Mouse (Mus musculus): ENCODE data around the gene Coq10a. TPM values are rescaled to one million over a fixed set of nuclear protein-coding genes. Genes with fewer than 3 reads are reported as not detected.

Coq10a gene
- polyA plus RNA-seq, 2 experiments, result 4.7 to 7.7 TPM

GRCm38 (mm10) chr10:128376099-128376454, 7.3 kb upstream of the Coq10a start:
- TF ChIP-seq CTCF (IDR thresholded peaks at IDR 0.05; ENCODE audit: low read depth) (no peak), EP300 (IDR thresholded peaks at IDR 0.05; ENCODE audit: low read depth) (no peak)
- DNase-seq (ENCODE audit: low read depth in 3 of 3, low spot score in 3 of 3) (no peak), ATAC-seq (ENCODE audit: insufficient read depth) (no peak)
- 49% methylated on average over 4 of the region's 4 CpGs for WGBS (ENCODE audit: insufficient replicate concordance)
- H3K27me3 ChIP-seq (ENCODE audit: control insufficient read depth, insufficient read depth, low read length), result no peaks in the 10 kb centered on the region
- peak overlapping the region; percentile 34 for H3K27ac ChIP-seq
- H3K36me3 ChIP-seq (replicated peaks; ENCODE audit: control insufficient read depth, insufficient read depth, low read depth), result no peaks in the 10 kb centered on the region; the same call in 1 of the 2 replicates
- peak overlapping the region; percentile 89 for H3K9ac ChIP-seq (replicated peaks)
- peaks cover 5 to 25% of the 10 kb centered on the region in 2 experiments; a peak in 3 of 4 replicates for H3K4me1 ChIP-seq (replicated peaks; ENCODE audit: control insufficient read depth in 2 of 2, insufficient read depth in 2 of 2, low read length in 1 of 2)
- H3K4me2 ChIP-seq (ENCODE audit: low read depth), result peak overlapping the region; percentile 92
- peak overlapping the region; percentile 62 to 65; a peak in 2 of 4 replicates for H3K4me3 ChIP-seq (ENCODE audit: insufficient read depth in 1 of 2, low read depth in 2 of 2, low read length in 2 of 2)
- no peaks in the 10 kb centered on the region for H3K9me3 ChIP-seq (ENCODE audit: control insufficient read depth, low read length)

- H3K9me3 ChIP-seq (ENCODE audit: control insufficient read depth, low read length), result no peaks in the 10 kb centered on the region
- ATAC-seq (ENCODE audit: insufficient read depth) (no peak), DNase-seq (ENCODE audit: low read depth in 3 of 3, low spot score in 3 of 3) (no peak)
- no peak overlapping the region for H3K9ac ChIP-seq (replicated peaks)
- peaks cover 11 to 29% of the 10 kb centered on the region in 2 experiments for H3K4me1 ChIP-seq (replicated peaks; ENCODE audit: control insufficient read depth in 2 of 2, insufficient read depth in 2 of 2, low read length in 1 of 2)
- no peak overlapping the region for H3K27ac ChIP-seq
- 77% methylated on average over 6 of the region's 6 CpGs for WGBS (ENCODE audit: insufficient replicate concordance)
- no peak overlapping the region for H3K4me2 ChIP-seq (ENCODE audit: low read depth)
- no peaks in the 10 kb centered on the region for H3K27me3 ChIP-seq (ENCODE audit: control insufficient read depth, insufficient read depth, low read length)
- TF ChIP-seq CTCF (IDR thresholded peaks at IDR 0.05; ENCODE audit: low read depth) (peak; percentile 68), EP300 (IDR thresholded peaks at IDR 0.05; ENCODE audit: low read depth) (no peak)
- no peak overlapping the region for H3K4me3 ChIP-seq (ENCODE audit: insufficient read depth in 1 of 2, low read depth in 2 of 2, low read length in 2 of 2)
- no peaks in the 10 kb centered on the region for H3K36me3 ChIP-seq (replicated peaks; ENCODE audit: control insufficient read depth, insufficient read depth, low read depth)
Measured at GRCm38 (mm10) chr10:128374393-128374792, 5.6 kb upstream of the Coq10a start.

GRCm38 (mm10) chr10:128372989-128373748, 4.4 kb upstream of the Coq10a start:
- no peak overlapping the region; the same call in none of the 2 replicates for H3K9ac ChIP-seq (replicated peaks)
- H3K4me1 ChIP-seq (replicated peaks; ENCODE audit: control insufficient read depth in 2 of 2, insufficient read depth in 2 of 2, low read length in 1 of 2), result peaks cover 14 to 28% of the 10 kb centered on the region in 2 experiments
- H3K27ac ChIP-seq, result no peak overlapping the region; the same call in 1 of the 2 replicates
- H3K27me3 ChIP-seq (ENCODE audit: control insufficient read depth, insufficient read depth, low read length), result no peaks in the 10 kb centered on the region
- no peak overlapping the region for H3K4me3 ChIP-seq (ENCODE audit: insufficient read depth in 1 of 2, low read depth in 2 of 2, low read length in 2 of 2)
- H3K36me3 ChIP-seq (replicated peaks; ENCODE audit: control insufficient read depth, insufficient read depth, low read depth), result no peaks in the 10 kb centered on the region
- TF ChIP-seq CTCF (IDR thresholded peaks at IDR 0.05; ENCODE audit: low read depth) (0 out of 2 replicates have a peak, but pooled peaks have one; percentile 5), EP300 (IDR thresholded peaks at IDR 0.05; ENCODE audit: low read depth) (no peak)
- H3K9me3 ChIP-seq (ENCODE audit: control insufficient read depth, low read length), result no peaks in the 10 kb centered on the region
- WGBS (ENCODE audit: insufficient replicate concordance), result 46% methylated on average over 6 of the region's 6 CpGs
- no peak for DNase-seq (ENCODE audit: low read depth in 3 of 3, low spot score in 3 of 3)
- no peak for ATAC-seq (ENCODE audit: insufficient read depth)
- H3K4me2 ChIP-seq (ENCODE audit: low read depth), result no peak overlapping the region

GRCm38 (mm10) chr10:128372142-128372541, 3.3 kb upstream of the Coq10a start:
- no peak for DNase-seq (ENCODE audit: low read depth in 3 of 3, low spot score in 3 of 3)
- H3K4me3 ChIP-seq (ENCODE audit: insufficient read depth in 1 of 2, low read depth in 2 of 2, low read length in 2 of 2), result no peak overlapping the region
- no peak overlapping the region for H3K27ac ChIP-seq
- ATAC-seq (ENCODE audit: insufficient read depth), result no peak
- no peak overlapping the region for H3K9ac ChIP-seq (replicated peaks)
- no peaks in the 10 kb centered on the region for H3K27me3 ChIP-seq (ENCODE audit: control insufficient read depth, insufficient read depth, low read length)
- peaks cover 16 to 27% of the 10 kb centered on the region in 2 experiments for H3K4me1 ChIP-seq (replicated peaks; ENCODE audit: control insufficient read depth in 2 of 2, insufficient read depth in 2 of 2, low read length in 1 of 2)
- H3K4me2 ChIP-seq (ENCODE audit: low read depth), result no peak overlapping the region
- TF ChIP-seq CTCF (IDR thresholded peaks at IDR 0.05; ENCODE audit: low read depth) (peak; percentile 43), EP300 (IDR thresholded peaks at IDR 0.05; ENCODE audit: low read depth) (no peak)
- H3K9me3 ChIP-seq (ENCODE audit: control insufficient read depth, low read length), result no peaks in the 10 kb centered on the region
- WGBS (ENCODE audit: insufficient replicate concordance), result 66% methylated on average over 5 of the region's 5 CpGs
- H3K36me3 ChIP-seq (replicated peaks; ENCODE audit: control insufficient read depth, insufficient read depth, low read depth), result no peaks in the 10 kb centered on the region

- WGBS (ENCODE audit: insufficient replicate concordance), result 54% methylated on average over 4 of the region's 4 CpGs
Measured at GRCm38 (mm10) chr10:128370601-128371000, 1.8 kb upstream of the Coq10a start.

More at GRCm38 (mm10) chr10:128370601-128371000, 1.8 kb upstream of the Coq10a start:
- Histone ChIP-seq H3K9ac (replicated peaks) (no peak overlapping the region), H3K4me2 (ENCODE audit: low read depth) (no peak overlapping the region), H3K27ac (no peak overlapping the region), H3K27me3 (ENCODE audit: control insufficient read depth, insufficient read depth, low read length) (no peaks in the 10 kb centered on the region), H3K36me3 (replicated peaks; ENCODE audit: control insufficient read depth, insufficient read depth, low read depth) (no peaks in the 10 kb centered on the region), H3K9me3 (ENCODE audit: control insufficient read depth, low read length) (no peaks in the 10 kb centered on the region), H3K4me1 (replicated peaks; ENCODE audit: control insufficient read depth in 2 of 2, insufficient read depth in 2 of 2, low read length in 1 of 2) (peaks cover 14 to 20% of the 10 kb centered on the region in 2 experiments), H3K4me3 (ENCODE audit: insufficient read depth in 1 of 2, low read depth in 2 of 2, low read length in 2 of 2) (no peak overlapping the region)
- TF ChIP-seq CTCF (IDR thresholded peaks at IDR 0.05; ENCODE audit: low read depth) (no peak), EP300 (IDR thresholded peaks at IDR 0.05; ENCODE audit: low read depth) (no peak)
- ATAC-seq (ENCODE audit: insufficient read depth) (no peak), DNase-seq (ENCODE audit: low read depth in 3 of 3, low spot score in 3 of 3) (no peak)
